Mouse (Mus musculus): ENCODE data around the gene Usb1.

- TF ChIP-seq CTCF (IDR thresholded peaks at IDR 0.05; ENCODE audit: borderline replicate concordance, insufficient read depth, low read length): no peak
- TF ChIP-seq POLR2A (IDR thresholded peaks at IDR 0.05; ENCODE audit: low read depth, low read length): no peak
These were observed 19.4 kb downstream of the Usb1 start for GRCm38 (mm10) chr8:95351461-95351860.

Data from embryonic fibroblast, embryonic 13.5 days (primary cell).